Mouse (Mus musculus) megakaryocyte, embryonic 14.5 days (primary cell): Measurements from ENCODE around the gene Ppil6. TPM values are rescaled to one million over a fixed set of nuclear protein-coding genes. Genes with fewer than 3 reads are reported as not detected.
A peak's percentile ranks its signal among the peaks of the same experiment; 100 is the strongest.

Experiments used
- H3K27me3 ChIP-seq: replicated peaks from 2 replicates; pipeline ENCODE3; 2012; ENCODE audit warnings: inconsistent platforms
- H3K36me3 ChIP-seq: replicated peaks from 2 replicates; pipeline ENCODE3; 2012; ENCODE audit warnings: low read length, inconsistent platforms, mixed read lengths
- H3K4me1 ChIP-seq: 2 replicates; pipeline ENCODE4 v1.6.1; 2012; ENCODE audit warnings: inconsistent platforms
- H3K4me3 ChIP-seq: replicated peaks from 2 replicates; pipeline ENCODE3; 2012; ENCODE audit warnings: moderate library complexity, mild to moderate bottlenecking, inconsistent platforms
- H3K9me3 ChIP-seq: 2 replicates; pipeline ENCODE4 v1.6.1; 2012; ENCODE audit warnings: inconsistent platforms
- FLI1 ChIP-seq: IDR thresholded peaks from 2 replicates; pipeline ENCODE4 v1.6.1; 2012; ENCODE audit warnings: low read length, inconsistent platforms, mixed read lengths
- GATA1 ChIP-seq: IDR thresholded peaks from 3 replicates; pipeline ENCODE4 v1.6.1; 2012; ENCODE audit warnings: mixed read lengths, low read length, inconsistent platforms, borderline replicate concordance
- polyA plus RNA-seq: library from polyadenylated mRNA; stranded (reverse); fragments of >175 nt; gene quantifications from 2 replicates; pipeline ENCODE4 v1.2.3, GENCODE M21; 2012; ENCODE audit warnings: low replicate concordance; ENCODE audit not compliant: insufficient read depth

The Ppil6 gene
- polyA plus RNA-seq, 1 experiment: not detected

DNA sequence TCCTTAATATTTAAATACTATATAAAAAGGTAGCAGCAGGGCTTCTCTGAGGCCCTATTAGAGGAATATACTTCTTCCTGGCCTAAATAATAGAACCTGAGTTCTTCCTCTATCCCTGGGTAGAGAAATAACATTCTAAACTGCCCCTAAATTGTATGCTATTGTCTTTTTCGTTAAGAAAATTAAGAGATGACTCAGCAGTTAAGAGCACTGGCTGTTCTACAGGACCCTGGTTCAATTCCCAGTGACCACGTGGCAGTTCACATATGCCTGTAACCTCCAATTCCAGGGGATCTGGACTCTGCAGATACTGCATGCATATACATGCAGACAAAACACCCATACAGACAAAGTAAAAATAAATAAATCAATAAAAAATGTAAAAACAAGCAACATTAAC, 53.6 kb downstream of the Ppil6 start:
- TF ChIP-seq GATA1 (no peak), FLI1 (no peak)
- Histone ChIP-seq H3K36me3 (no peaks in the 10 kb centered on the region), H3K27me3 (peaks cover 4% of the 10 kb centered on the region), H3K4me3 (no peak overlapping the region), H3K9me3 (peaks cover 7% of the 10 kb centered on the region), H3K4me1 (peaks cover 13% of the 10 kb centered on the region)

DNA sequence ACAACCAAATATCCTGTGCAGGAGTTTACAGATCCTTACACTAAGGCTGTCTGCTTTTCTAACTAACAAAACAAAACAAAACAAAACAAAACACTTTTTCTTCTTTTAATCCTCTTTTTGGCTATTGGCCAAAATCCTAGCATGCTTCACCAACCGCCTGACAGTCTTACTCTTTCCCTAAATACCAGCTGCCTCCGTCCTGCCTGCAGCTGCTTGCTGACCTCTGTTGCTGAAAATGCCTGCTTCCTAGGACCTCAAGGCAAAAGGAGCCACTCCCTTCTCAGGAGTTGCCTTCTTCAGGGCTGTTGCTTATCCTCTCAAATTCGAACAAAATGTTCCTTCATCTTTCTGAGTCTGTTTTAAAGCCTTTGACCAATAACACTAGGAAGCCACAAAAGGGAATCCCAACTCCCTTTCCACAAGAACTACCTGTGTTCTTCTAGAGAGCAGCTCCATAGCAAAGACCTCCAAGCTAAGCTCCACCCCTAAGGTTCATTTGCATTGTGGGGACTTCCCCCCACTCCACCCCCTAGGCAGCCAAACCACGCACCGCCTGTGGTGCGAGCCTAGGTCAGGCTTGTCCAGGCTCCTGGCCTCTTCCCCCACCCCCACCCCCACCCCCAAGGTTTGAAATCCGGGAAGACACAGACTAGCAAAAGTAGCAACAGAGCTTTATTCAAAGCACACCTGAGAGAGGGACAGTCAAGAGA, 54.4 kb downstream of the Ppil6 start:
- Histone ChIP-seq H3K27me3 (peaks cover 4% of the 10 kb centered on the region), H3K4me3 (peak overlapping the region; percentile 33), H3K4me1 (peaks cover 13% of the 10 kb centered on the region), H3K9me3 (peaks cover 15% of the 10 kb centered on the region), H3K36me3 (no peaks in the 10 kb centered on the region)
- TF ChIP-seq FLI1: no peak

DNA sequence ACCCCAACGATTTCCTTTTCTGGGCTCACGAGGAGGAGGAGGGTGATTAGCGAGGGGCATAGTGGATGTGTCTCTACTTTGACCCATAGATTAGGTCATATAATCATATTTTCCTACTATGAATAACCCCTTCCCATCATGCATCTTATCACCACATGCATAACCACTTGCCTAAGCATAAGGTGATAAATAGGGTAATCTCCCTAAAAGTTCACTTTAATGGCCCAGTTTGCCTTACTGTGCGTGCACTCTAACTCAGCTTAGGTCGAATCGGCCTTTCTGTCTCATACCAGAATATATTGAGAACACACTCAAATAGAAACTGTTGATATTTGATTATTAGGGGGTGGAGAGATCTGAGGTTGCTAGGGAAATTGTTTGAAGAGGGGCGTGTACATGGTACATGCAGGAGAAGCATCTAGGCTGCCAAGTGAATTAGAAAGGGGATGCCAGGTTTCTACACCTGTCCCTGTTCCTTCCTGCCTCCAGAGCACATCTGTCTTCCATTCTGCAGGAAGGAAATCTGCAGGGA, 55.1 kb downstream of the Ppil6 start:
- TF ChIP-seq GATA1 (no peak), FLI1 (no peak)
- H3K4me3 ChIP-seq: no peak overlapping the region
- H3K27me3 ChIP-seq: peaks cover 4% of the 10 kb centered on the region
- peaks cover 20% of the 10 kb centered on the region for H3K9me3 ChIP-seq
- no peaks in the 10 kb centered on the region for H3K36me3 ChIP-seq
- H3K4me1 ChIP-seq: peaks cover 13% of the 10 kb centered on the region

DNA sequence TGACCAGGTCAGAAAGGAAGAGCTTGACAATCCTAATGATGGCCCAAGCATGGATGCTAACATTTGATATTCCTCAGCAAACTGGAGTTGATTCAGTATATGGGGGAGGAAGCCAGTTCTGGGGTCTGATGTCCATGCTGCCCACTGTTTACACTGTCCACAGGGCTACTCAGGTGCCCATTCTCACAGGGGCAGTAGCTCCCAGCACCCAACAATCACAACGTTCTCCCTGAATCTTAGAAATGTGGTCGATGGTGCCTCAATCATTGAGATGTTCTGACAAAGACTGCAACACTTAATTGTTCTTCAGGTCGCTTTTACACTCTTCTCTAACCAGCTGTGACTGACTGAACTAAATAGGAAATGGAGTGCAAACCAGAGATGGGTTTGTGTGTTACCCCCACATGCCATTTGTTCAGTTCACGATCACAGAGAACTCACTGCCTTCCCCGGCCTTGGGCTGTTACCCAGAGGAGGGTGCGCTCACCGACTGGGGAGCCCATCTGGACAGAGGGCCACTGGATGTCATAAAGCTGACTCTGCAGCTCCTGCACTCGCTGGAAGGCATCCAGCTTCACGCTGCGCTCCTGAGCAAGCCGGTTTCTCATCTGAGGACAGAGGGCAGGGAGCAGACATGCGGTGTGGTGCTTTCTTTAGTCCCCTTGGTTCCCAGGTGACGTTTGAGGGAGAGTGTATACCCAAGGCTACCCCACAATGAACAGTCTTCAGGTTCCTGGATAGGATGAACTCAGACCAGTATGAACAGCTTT, 56.3 kb downstream of the Ppil6 start:
- H3K36me3 ChIP-seq: no peaks in the 10 kb centered on the region
- peaks cover 26% of the 10 kb centered on the region for H3K9me3 ChIP-seq
- peaks cover 8% of the 10 kb centered on the region for H3K27me3 ChIP-seq
- H3K4me3 ChIP-seq: no peak overlapping the region
- no peak for TF ChIP-seq FLI1
- TF ChIP-seq GATA1: no peak
- peaks cover 13% of the 10 kb centered on the region for H3K4me1 ChIP-seq

DNA sequence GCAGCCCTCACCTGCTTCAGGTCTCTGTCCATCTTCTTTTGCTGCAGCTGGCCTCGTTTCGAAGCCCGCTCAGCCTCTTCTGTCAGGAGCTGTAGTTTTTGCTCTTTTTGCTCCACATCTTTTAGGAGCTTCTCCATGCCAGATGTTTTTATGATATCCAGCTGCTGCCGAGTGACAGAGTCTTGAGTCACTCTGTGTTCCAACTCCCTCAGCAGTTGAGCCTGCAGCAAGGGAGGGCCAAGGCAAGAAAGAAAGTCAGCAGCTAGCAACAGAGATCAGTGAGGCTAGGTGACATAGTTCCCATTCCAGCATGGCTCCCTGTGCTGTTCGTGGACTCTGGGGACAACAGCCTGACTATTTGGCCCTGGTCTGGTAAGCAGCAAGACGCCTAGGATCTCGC, 60.5 kb downstream of the Ppil6 start:
- no peak overlapping the region for H3K4me3 ChIP-seq
- peaks cover 30% of the 10 kb centered on the region for H3K27me3 ChIP-seq
- H3K36me3 ChIP-seq: no peaks in the 10 kb centered on the region
- peaks cover 26% of the 10 kb centered on the region for H3K9me3 ChIP-seq
- no peak for TF ChIP-seq GATA1
- no peak for TF ChIP-seq FLI1
- 0 out of 2 replicates have a peak, but pooled peaks cover 4% of the 10 kb centered on the region for H3K4me1 ChIP-seq

DNA sequence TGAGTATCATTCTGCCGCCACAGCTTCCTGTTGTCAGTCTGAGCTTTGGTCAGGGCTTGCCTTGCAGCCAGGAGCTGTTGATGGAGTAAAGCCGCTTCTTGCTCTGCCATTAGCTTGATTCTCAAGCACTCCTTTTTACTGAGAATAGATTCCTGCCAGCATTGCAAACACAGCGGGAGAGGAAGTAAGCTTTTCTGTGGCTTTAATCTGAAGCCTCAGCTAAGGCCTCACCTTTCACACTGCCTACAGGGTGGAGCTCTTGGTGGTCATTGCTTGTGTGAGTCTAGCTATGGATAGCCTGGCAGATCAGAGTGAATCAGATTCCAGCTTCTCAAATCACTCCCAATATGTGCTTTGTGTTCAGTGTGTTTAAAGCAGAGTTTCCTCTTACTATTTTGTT, 62.1 kb downstream of the Ppil6 start:
- H3K9me3 ChIP-seq: peaks cover 30% of the 10 kb centered on the region
- peaks cover 33% of the 10 kb centered on the region for H3K27me3 ChIP-seq
- H3K36me3 ChIP-seq: no peaks in the 10 kb centered on the region
- H3K4me1 ChIP-seq: 0 out of 2 replicates have a peak, but pooled peaks cover 4% of the 10 kb centered on the region
- no peak for TF ChIP-seq FLI1
- TF ChIP-seq GATA1: no peak
- H3K4me3 ChIP-seq: no peak overlapping the region

DNA sequence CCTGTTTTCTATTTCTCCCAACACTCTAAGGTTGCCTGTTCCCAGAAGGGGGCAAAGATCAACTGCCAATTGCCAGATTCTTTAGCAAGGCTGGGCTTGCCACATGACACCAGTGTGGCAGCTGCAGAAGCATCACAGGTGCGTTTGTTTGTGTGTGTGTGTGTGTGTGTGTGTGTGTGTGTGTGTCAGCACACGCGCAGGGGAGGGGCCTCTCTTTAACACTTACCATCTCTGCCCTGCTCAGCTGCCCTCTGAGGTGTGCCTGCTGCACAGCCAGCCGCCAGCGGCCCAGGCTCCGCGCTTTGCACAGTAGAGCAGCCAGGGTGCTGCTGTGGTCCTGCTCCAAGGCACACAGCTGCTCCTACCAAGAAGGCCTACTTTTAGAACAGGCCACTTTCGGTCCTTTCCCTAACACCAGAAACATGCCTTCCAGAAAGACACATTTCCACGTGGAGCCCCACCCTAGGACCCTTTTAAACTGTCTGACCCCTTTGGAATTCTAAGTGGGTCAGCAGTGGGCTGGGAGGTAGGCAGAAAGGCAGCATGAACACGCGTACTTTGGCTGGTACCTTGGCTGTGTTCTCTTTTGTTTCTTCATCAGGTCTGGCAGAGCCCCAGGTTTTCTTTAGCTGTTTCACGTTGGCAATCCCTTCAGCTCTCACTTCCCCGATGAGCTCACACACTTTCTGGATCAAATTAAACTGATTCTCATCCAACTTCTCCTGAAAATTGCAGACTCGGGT, 62.8 kb downstream of the Ppil6 start:
- H3K9me3 ChIP-seq: peaks cover 31% of the 10 kb centered on the region
- H3K4me1 ChIP-seq: 0 out of 2 replicates have a peak, but pooled peaks cover 4% of the 10 kb centered on the region
- H3K4me3 ChIP-seq: no peak overlapping the region
- no peaks in the 10 kb centered on the region for H3K36me3 ChIP-seq
- peaks cover 33% of the 10 kb centered on the region for H3K27me3 ChIP-seq
- TF ChIP-seq GATA1: no peak
- TF ChIP-seq FLI1: no peak

DNA sequence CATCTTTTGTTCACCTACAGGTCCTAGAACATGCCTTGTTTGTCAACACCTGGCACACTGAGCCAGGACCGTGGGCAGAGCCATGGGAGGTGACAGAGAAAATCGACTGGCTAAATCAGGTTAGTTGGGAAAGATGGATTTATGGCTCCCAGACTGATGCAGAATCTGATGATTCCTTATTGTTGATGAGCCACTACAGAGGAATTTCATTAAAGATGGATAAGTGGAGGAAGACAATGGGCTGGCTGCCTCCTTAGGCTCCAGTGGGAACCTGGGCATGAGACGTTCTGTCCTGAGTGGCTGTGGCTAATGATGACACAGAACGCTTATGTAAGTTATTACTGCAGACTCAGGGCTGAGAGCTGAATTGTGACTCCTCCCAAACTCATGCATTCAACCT, 63.5 kb downstream of the Ppil6 start:
- no peak overlapping the region for H3K4me3 ChIP-seq
- peaks cover 31% of the 10 kb centered on the region for H3K9me3 ChIP-seq
- H3K27me3 ChIP-seq: peaks cover 33% of the 10 kb centered on the region
- H3K4me1 ChIP-seq: 0 out of 2 replicates have a peak, but pooled peaks cover 4% of the 10 kb centered on the region
- no peaks in the 10 kb centered on the region for H3K36me3 ChIP-seq
- TF ChIP-seq GATA1: no peak
- TF ChIP-seq FLI1: no peak

DNA sequence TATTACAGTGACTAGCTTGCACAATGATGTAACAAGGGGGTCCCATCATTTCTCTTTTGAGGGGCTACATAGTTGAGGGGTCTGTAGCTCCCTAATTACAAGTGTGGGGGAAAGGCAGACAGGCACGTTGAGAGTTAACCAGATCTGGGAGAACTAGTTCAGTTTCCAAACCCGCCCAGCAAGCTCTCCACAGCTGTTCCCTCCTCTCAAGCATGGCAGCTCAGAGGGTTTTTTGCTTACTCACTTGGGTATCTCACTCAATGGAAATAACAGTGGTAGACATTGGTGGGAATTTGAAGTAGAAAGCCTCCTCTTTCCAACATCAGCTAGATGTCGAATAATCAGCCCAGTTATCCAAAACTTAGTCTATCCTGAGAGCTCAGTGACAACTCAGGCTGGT, 64.8 kb downstream of the Ppil6 start:
- Histone ChIP-seq H3K27me3 (peaks cover 33% of the 10 kb centered on the region), H3K9me3 (peaks cover 31% of the 10 kb centered on the region), H3K4me1 (0 out of 2 replicates have a peak, but pooled peaks cover 4% of the 10 kb centered on the region), H3K4me3 (no peak overlapping the region), H3K36me3 (no peaks in the 10 kb centered on the region)
- TF ChIP-seq FLI1: no peak
- TF ChIP-seq GATA1: no peak
